Mouse (Mus musculus): ENCODE data around the gene Vmn2r65.

The Vmn2r65 gene

GRCm38 (mm10) chr7:84964015-84964414 lies at the start of gene Vmn2r65:
Gene Vmn2r65 (minus strand): TSS chr7:84964115.
- DNase-seq (ENCODE audit: low read depth, low spot score): no peak

DNA sequence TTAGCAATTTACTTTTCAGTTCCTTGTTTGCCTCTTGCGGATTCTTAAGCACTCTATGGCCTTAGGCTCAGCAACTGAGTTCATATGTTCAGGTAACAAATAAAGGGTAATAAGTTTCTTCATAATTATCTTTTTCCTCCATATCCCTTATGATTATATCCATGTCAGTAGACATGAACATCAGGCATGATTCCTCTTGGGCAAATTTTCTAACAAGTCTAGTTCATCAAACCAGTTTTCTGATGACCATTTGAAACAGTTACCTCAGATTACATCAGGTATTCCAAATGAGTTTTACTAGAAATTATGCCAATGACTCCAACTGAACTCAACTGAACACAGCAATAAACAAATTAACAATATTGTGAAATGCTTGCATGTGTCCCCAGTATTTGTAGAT lies 48.3 kb upstream of the Vmn2r65 start, which contains the start of gene Vmn2r66:
Vmn2r66 (minus strand) TSS at position 101 of the 400 bp plus-strand sequence.
- DNase-seq (ENCODE audit: low read depth, low spot score): no peak

- DNase-seq (ENCODE audit: low read depth, low spot score): no peak
Observed at GRCm38 (mm10) chr7:84996694-84997093, 32.8 kb upstream of the Vmn2r65 start.

All from forelimb bud, embryonic 11.5 days (tissue).